Mouse (Mus musculus): ENCODE data around the gene Dnph1.

DNA sequence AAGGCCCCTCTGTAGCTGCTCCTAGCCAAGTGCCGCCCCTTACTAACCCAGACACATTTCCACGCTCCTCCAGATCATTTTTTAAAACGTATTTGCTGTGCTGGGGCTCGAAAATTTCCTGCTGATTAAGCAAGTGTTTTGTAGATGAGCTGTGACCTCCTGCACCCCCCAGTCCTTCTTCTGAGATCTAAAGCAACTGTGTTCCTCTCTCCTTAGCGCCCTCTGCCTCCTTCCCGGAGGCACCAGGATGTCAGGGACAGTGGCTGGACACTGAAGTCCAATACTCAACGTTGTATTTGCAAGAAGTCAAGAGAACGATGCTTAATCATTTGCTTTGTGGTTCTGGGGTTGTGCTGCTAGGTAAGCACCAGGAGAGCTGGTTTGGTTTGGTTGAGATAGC is 35.2 kb upstream of the Dnph1 start:
- TF ChIP-seq CTCF (IDR thresholded peaks at IDR 0.05; ENCODE audit: insufficient read depth, low read length) (no peak), POLR2A (IDR thresholded peaks at IDR 0.05; ENCODE audit: borderline replicate concordance, extremely low read depth, low read depth, low read length) (no peak)

Measured in lung, adult 2 months (tissue).